Mouse (Mus musculus) ES-E14 (cell line): Measurements from ENCODE around the gene Hs1bp3. TPM values are rescaled to one million over a fixed set of nuclear protein-coding genes. Genes with fewer than 3 reads are reported as not detected.

Experiments
- DNase-seq: peaks from one replicate; pipeline ENCODE4 v3.0.0-alpha.2; 2013; ENCODE audit warnings: low read depth, low spot score
- H3K27ac ChIP-seq: 2 replicates; pipeline ENCODE4 v1.5.1; 2012; ENCODE audit warnings: low read depth, mild to moderate bottlenecking, low read length, moderate library complexity, mixed read lengths; ENCODE audit not compliant: poor library complexity, insufficient read depth, severe bottlenecking
- H3K36me3 ChIP-seq: 2 replicates; pipeline ENCODE4 v1.6.1; 2012; ENCODE audit warnings: mild to moderate bottlenecking, low read length, moderate library complexity, mixed read lengths; ENCODE audit not compliant: control insufficient read depth, poor library complexity, insufficient read depth, severe bottlenecking
- H3K4me1 ChIP-seq, 2 experiments: fragments of 150-350 bp in 1 of 2; sonication (generic) in 1 of 2; 2 replicates each; pipeline ENCODE4 v1.6.1; 2012; ENCODE audit warnings: low read length in 2 of 2, mild to moderate bottlenecking in 1 of 2, mixed read lengths in 1 of 2; ENCODE audit not compliant: control insufficient read depth in 2 of 2, insufficient read depth in 2 of 2, poor library complexity in 1 of 2
- H3K4me3 ChIP-seq, 2 experiments: fragments of 150-350 bp in 1 of 2; sonication (generic) in 1 of 2; 2 replicates each; pipeline ENCODE4 v1.5.1; 2012; ENCODE audit warnings: low read length in 2 of 2, low read depth in 1 of 2, mild to moderate bottlenecking in 1 of 2, mixed read lengths in 1 of 2; ENCODE audit not compliant: insufficient read depth in 1 of 2, poor library complexity in 1 of 2, severe bottlenecking in 1 of 2
- H3K9ac ChIP-seq: 2 replicates; pipeline ENCODE4 v1.6.1; 2012; ENCODE audit warnings: low read depth, mild to moderate bottlenecking, low read length, mixed read lengths; ENCODE audit not compliant: poor library complexity, insufficient read depth, severe bottlenecking
- H3K9me3 ChIP-seq: fragments of 150-350 bp; sonication (generic); 2 replicates; pipeline ENCODE4 v1.6.1; 2012; ENCODE audit warnings: low read depth, mild to moderate bottlenecking, low read length; ENCODE audit not compliant: control insufficient read depth, insufficient read depth
- CHD2 ChIP-seq: IDR thresholded peaks from 2 replicates; pipeline ENCODE4 v1.6.1; 2014; ENCODE audit warnings: mild to moderate bottlenecking, low read depth, low read length, inconsistent platforms
- HCFC1 ChIP-seq: IDR thresholded peaks from 2 replicates; pipeline ENCODE4 v1.6.1; 2012; ENCODE audit warnings: low read length, inconsistent platforms, borderline replicate concordance; ENCODE audit not compliant: insufficient read depth
- MAFK ChIP-seq: IDR thresholded peaks from 2 replicates; pipeline ENCODE4 v1.6.1; 2014; ENCODE audit warnings: mild to moderate bottlenecking, low read depth, low read length, inconsistent platforms; ENCODE audit not compliant: insufficient read depth
- ZC3H11A ChIP-seq: IDR thresholded peaks from 2 replicates; pipeline ENCODE4 v1.6.1; 2012; ENCODE audit warnings: low read depth, mild to moderate bottlenecking, inconsistent platforms, low read length, borderline replicate concordance
- ZNF384 ChIP-seq: IDR thresholded peaks from 2 replicates; pipeline ENCODE4 v1.6.1; 2012; ENCODE audit warnings: low read depth, low read length, inconsistent platforms
- in situ Hi-C, 2 experiments: fragments of 600-800 bp; cut with MboI; formaldehyde crosslinking; loops; one replicate each; pipeline ENCODE4 v1.15.1; 2025; ENCODE audit warnings: low sequenced_read_pairs in 2 of 2, inconsistent platforms in 1 of 2; ENCODE audit not compliant: unreplicated experiment in 2 of 2
- total RNA-seq: library from RNA; depleted of rRNA; stranded (reverse); fragments of 300-350 nt; gene quantifications from 2 replicates; pipeline ENCODE4 v1.2.3, GENCODE M21; 2012

Gene Hs1bp3
- total RNA-seq, 1 experiment, result 7.9 TPM

- Histone ChIP-seq H3K36me3 (peaks cover 30% of the 10 kb centered on the region), H3K27ac (no peak overlapping the region), H3K9me3 (no peaks in the 10 kb centered on the region), H3K4me3 (no peak overlapping the region), H3K4me1 (peaks cover 0 to 15% of the 10 kb centered on the region in 2 experiments; a peak in 1 of 4 replicates), H3K9ac (no peak overlapping the region)
- in situ Hi-C loops, result no loop called here
- TF ChIP-seq HCFC1 (no peak), MAFK (peak; percentile 89)
- no peak for DNase-seq
Observed at GRCm38 (mm10) chr12:8341008-8341407, 27.8 kb downstream of the Hs1bp3 start.

GRCm38 (mm10) chr12:8343381-8343780 is 30.1 kb downstream of the Hs1bp3 start:
- TF ChIP-seq HCFC1 (no peak), MAFK (no peak), ZC3H11A (no peak), CHD2 (no peak), ZNF384 (no peak)
- in situ Hi-C loops, result no loop called here
- DNase-seq, result no peak
- Histone ChIP-seq H3K4me3 (no peak overlapping the region), H3K27ac (no peak overlapping the region), H3K9ac (no peak overlapping the region), H3K9me3 (no peaks in the 10 kb centered on the region), H3K4me1 (peaks cover 0 to 15% of the 10 kb centered on the region in 2 experiments; a peak in 1 of 4 replicates), H3K36me3 (peaks cover 19% of the 10 kb centered on the region)

- Histone ChIP-seq H3K9me3 (no peaks in the 10 kb centered on the region), H3K4me1 (peaks cover 0 to 12% of the 10 kb centered on the region in 2 experiments; a peak in 2 of 4 replicates), H3K36me3 (peaks cover 13% of the 10 kb centered on the region), H3K27ac (no peak overlapping the region), H3K4me3 (no peak overlapping the region), H3K9ac (no peak overlapping the region)
- DNase-seq, result no peak
- no peak for TF ChIP-seq CHD2
- no peak for TF ChIP-seq MAFK
- in situ Hi-C loops, result no loop called here
Observed at GRCm38 (mm10) chr12:8344897-8345296, 31.7 kb downstream of the Hs1bp3 start.

GRCm38 (mm10) chr12:8345539-8345938 is 32.3 kb downstream of the Hs1bp3 start:
- no peak overlapping the region for H3K9ac ChIP-seq
- no peaks in the 10 kb centered on the region for H3K9me3 ChIP-seq
- no peak overlapping the region for H3K4me3 ChIP-seq
- H3K4me1 ChIP-seq, result peaks cover 0 to 7% of the 10 kb centered on the region in 2 experiments; a peak in 2 of 4 replicates
- no peak for TF ChIP-seq HCFC1
- TF ChIP-seq ZC3H11A, result no peak
- TF ChIP-seq ZNF384, result no peak
- TF ChIP-seq CHD2, result no peak
- TF ChIP-seq MAFK, result no peak
- in situ Hi-C loops, result no loop called here
- H3K27ac ChIP-seq, result no peak overlapping the region
- no peak for DNase-seq
- peaks cover 10% of the 10 kb centered on the region for H3K36me3 ChIP-seq

- in situ Hi-C loops, result no loop called here
- DNase-seq, result no peak
- Histone ChIP-seq H3K9ac (no peak overlapping the region), H3K4me1 (peaks cover 0 to 9% of the 10 kb centered on the region in 2 experiments; a peak in 2 of 4 replicates), H3K4me3 (no peak overlapping the region), H3K36me3 (no peaks in the 10 kb centered on the region; the same call in 1 of the 2 replicates), H3K9me3 (no peaks in the 10 kb centered on the region), H3K27ac (no peak overlapping the region)
- TF ChIP-seq ZC3H11A (no peak), ZNF384 (no peak), MAFK (no peak), CHD2 (no peak), HCFC1 (no peak)
Observed at GRCm38 (mm10) chr12:8347746-8348462, 34.7 kb downstream of the Hs1bp3 start.
